Mouse (Mus musculus) midbrain, postnatal 0 days (tissue): ENCODE results near the gene Ermn. TPM values are rescaled to one million over a fixed set of nuclear protein-coding genes. Genes with fewer than 3 reads are reported as not detected.
A peak's percentile ranks its signal among the peaks of the same experiment; 100 is the strongest.

ENCODE experiments used
- ATAC-seq: fragments of 200-750 bp; cut with Nextera tagmentation; 2 replicates; pipeline ENCODE4 v1.8.0; 2017; ENCODE audit warnings: moderate number of reproducible peaks, mild to moderate bottlenecking, moderate TSS enrichment, moderate library complexity; ENCODE audit not compliant: low FRiP score
- DNase-seq: peaks from one replicate; pipeline ENCODE4 v3.0.0-alpha.2; 2015; ENCODE audit warnings: low spot score
- H3K27ac ChIP-seq: fragments of 300-500 bp; sonication (generic); 2 replicates; pipeline ENCODE4 v1.5.1; 2014; ENCODE audit warnings: low read depth, mild to moderate bottlenecking, low read length, mixed read lengths
- H3K27me3 ChIP-seq: fragments of 300-500 bp; sonication (generic); 2 replicates; pipeline ENCODE4 v1.6.1; 2014; ENCODE audit warnings: low read length, control low read depth, mixed read lengths; ENCODE audit not compliant: insufficient read depth
- H3K36me3 ChIP-seq: fragments of 300-500 bp; sonication (generic); 2 replicates; pipeline ENCODE4 v1.6.1; 2014; ENCODE audit warnings: low read length, control low read depth, mixed read lengths; ENCODE audit not compliant: insufficient read depth
- H3K4me1 ChIP-seq: fragments of 300-500 bp; sonication (generic); 2 replicates; pipeline ENCODE4 v1.6.1; 2014; ENCODE audit warnings: mild to moderate bottlenecking, control low read depth, antibody characterized with exemption, low read length, mixed read lengths; ENCODE audit not compliant: insufficient read depth
- H3K4me2 ChIP-seq: fragments of 300-500 bp; sonication (generic); 2 replicates; pipeline ENCODE4 v1.6.1; 2014; ENCODE audit warnings: low read depth, mild to moderate bottlenecking, low read length, mixed read lengths; ENCODE audit not compliant: poor library complexity, severe bottlenecking
- H3K4me3 ChIP-seq: fragments of 300-500 bp; sonication (generic); 2 replicates; pipeline ENCODE4 v1.5.1; 2014; ENCODE audit warnings: low read depth, mild to moderate bottlenecking, low read length, moderate library complexity
- H3K9ac ChIP-seq: fragments of 300-500 bp; sonication (generic); replicated peaks from 2 replicates; pipeline ENCODE4 v1.6.1; 2014; ENCODE audit warnings: mild to moderate bottlenecking, low read length, moderate library complexity, mixed read lengths; ENCODE audit not compliant: poor library complexity, severe bottlenecking
- H3K9me3 ChIP-seq: fragments of 300-500 bp; sonication (generic); 2 replicates; pipeline ENCODE4 v1.6.1; 2016; ENCODE audit warnings: low read length, control low read depth
- CTCF ChIP-seq: IDR thresholded peaks from 2 replicates; pipeline ENCODE4 v1.5.1; 2016; ENCODE audit warnings: antibody characterized with exemption, mild to moderate bottlenecking
- whole genome bisulfite sequencing: fragments of 180-500 bp; shearing (Covaris S2); extraction: QIAGEN DNeasy Blood & Tissue Kit; methylation state at CpG from one replicate; pipeline ENCODE4 v1.1.7; 2014; 5-methylcytosine and 5-hydroxymethylcytosine counted together
- polyA plus RNA-seq: library from polyadenylated mRNA; unstranded; fragments of >200 nt; fragmentation: Nextera tagmentation; extraction: Ambion mirVana; gene quantifications from 2 replicates; pipeline ENCODE4 v1.2.1, GENCODE M21; 2015
- total RNA-seq: library from RNA; depleted of rRNA; stranded (reverse); fragments of >200 nt; gene quantifications from 2 replicates; pipeline ENCODE4 v1.2.3, GENCODE M21; 2014

Gene Ermn
- total and polyA plus RNA-seq, 2 experiments from 2014 or later: 0.22 to 0.38 TPM

DNA sequence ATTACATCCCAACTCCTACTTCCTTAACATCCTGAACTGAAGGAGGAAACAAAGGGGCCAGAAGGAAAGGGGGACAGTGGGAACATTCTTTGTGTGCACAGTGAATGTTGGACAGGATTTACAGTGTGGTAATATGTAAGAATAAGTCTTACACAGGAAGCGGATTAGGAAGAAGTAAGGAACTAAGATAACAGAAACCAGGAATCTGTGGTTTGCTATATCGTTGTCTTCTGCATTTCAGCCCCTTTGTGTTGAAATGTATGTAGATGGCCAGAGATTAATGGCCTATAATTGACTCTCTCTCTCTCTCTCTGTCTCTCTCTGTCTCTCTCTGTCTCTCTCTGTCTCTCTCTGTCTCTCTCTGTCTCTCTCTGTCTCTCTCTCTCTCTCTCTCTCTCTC is 15.7 kb downstream of the Ermn start:
- H3K9me3 ChIP-seq: no peaks in the 10 kb centered on the region
- H3K4me1 ChIP-seq: no peaks in the 10 kb centered on the region
- WGBS: 84% methylated on average over 2 of the region's 2 CpGs
- ATAC-seq (no peak), DNase-seq (no peak)
- no peak overlapping the region for H3K4me3 ChIP-seq
- no peaks in the 10 kb centered on the region; the same call in 1 of the 2 replicates for H3K27me3 ChIP-seq
- H3K36me3 ChIP-seq: no peaks in the 10 kb centered on the region
- no peak overlapping the region for H3K27ac ChIP-seq
- no peak overlapping the region for H3K9ac ChIP-seq
- no peak for TF ChIP-seq CTCF
- H3K4me2 ChIP-seq: no peak overlapping the region

DNA sequence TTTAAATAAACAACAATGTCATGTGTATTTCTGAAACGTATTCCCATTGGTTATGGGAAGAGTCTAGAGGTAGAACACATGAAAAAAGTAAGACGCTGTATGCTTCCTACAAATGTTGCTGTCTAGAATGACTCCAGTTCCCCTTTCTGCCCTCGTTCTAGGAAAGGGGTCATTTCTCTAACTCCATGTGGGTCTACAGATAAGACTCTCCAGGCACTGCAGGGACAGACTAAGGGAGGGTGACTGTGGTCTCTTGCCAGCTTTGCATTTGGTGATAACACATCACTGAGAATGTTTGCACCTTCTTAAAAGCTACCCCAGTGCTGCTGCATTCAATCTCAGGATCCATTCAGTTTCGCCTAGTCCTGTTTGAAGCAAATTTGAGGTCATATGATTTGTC is 17.0 kb downstream of the Ermn start:
- Histone ChIP-seq H3K27ac (no peak overlapping the region), H3K27me3 (no peaks in the 10 kb centered on the region; the same call in 1 of the 2 replicates), H3K36me3 (no peaks in the 10 kb centered on the region), H3K4me2 (no peak overlapping the region), H3K9me3 (no peaks in the 10 kb centered on the region), H3K9ac (no peak overlapping the region), H3K4me1 (no peaks in the 10 kb centered on the region), H3K4me3 (no peak overlapping the region)
- no peak for TF ChIP-seq CTCF
- WGBS: 83% methylated on average over 4 of the region's 4 CpGs
- ATAC-seq (no peak), DNase-seq (no peak)

DNA sequence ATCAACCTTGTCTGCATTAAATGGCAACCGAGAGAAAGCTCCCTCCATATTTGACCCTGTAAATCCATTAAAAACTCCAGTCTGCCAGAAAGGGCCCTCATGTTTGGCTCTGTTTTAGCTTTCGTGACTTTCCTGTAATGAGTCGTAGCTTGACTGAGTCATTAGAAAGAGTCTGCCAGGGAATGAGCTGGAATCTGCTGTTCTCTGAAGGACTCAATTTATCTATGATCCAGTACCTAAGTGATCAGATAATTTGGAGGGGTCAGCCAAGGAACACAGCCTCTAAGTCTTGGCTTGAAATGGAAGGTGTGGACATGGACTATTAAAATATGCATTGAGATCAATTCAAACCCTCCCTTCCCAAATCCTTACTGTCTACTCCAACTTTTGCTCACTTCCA is 21.2 kb downstream of the Ermn start:
- no peak overlapping the region for H3K27ac ChIP-seq
- no peak overlapping the region for H3K4me2 ChIP-seq
- TF ChIP-seq CTCF: no peak
- no peak overlapping the region for H3K4me3 ChIP-seq
- H3K27me3 ChIP-seq: no peaks in the 10 kb centered on the region
- H3K4me1 ChIP-seq: no peaks in the 10 kb centered on the region
- no peaks in the 10 kb centered on the region for H3K9me3 ChIP-seq
- ATAC-seq: no peak
- 92% methylated on average over 3 of the region's 3 CpGs for WGBS
- H3K9ac ChIP-seq: no peak overlapping the region
- H3K36me3 ChIP-seq: no peaks in the 10 kb centered on the region
- DNase-seq: no peak

DNA sequence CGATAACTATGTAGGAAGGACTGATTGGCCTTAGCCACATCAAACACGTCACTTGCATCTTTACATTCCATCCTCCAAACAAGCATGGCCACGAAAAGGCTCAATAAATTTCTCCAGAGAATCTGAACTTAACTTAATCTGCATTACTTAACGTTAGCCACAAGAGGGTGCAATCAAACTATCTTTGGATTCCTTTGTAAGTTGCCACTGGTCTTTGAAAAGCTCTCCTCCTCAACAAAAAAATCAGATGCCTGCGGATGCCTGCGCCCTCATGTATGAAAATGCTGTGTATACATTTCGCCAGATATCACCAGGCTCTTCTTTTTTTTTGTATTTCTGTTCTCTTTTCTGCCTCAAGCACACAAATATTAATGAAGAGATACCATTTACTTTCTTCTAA is 23.3 kb downstream of the Ermn start:
- 27% methylated on average over 7 of the region's 7 CpGs for WGBS
- no peak for ATAC-seq
- Histone ChIP-seq H3K27ac (no peak overlapping the region), H3K4me3 (no peak overlapping the region), H3K9ac (no peak overlapping the region), H3K4me1 (no peaks in the 10 kb centered on the region), H3K4me2 (no peak overlapping the region), H3K9me3 (no peaks in the 10 kb centered on the region), H3K36me3 (no peaks in the 10 kb centered on the region), H3K27me3 (no peaks in the 10 kb centered on the region)
- DNase-seq: peak; percentile 90
- TF ChIP-seq CTCF: peak; percentile 84

- Histone ChIP-seq H3K27ac (no peak overlapping the region), H3K9me3 (no peaks in the 10 kb centered on the region), H3K9ac (no peak overlapping the region), H3K4me2 (no peak overlapping the region), H3K4me1 (no peaks in the 10 kb centered on the region), H3K36me3 (no peaks in the 10 kb centered on the region), H3K27me3 (no peaks in the 10 kb centered on the region), H3K4me3 (no peak overlapping the region)
- ATAC-seq: no peak
- no peak for TF ChIP-seq CTCF
- peak; percentile 4 for DNase-seq
- WGBS: 89% methylated on average over 5 of the region's 5 CpGs
These were observed 25.9 kb downstream of the Ermn start for GRCm38 (mm10) chr2:58026740-58027139.

DNA sequence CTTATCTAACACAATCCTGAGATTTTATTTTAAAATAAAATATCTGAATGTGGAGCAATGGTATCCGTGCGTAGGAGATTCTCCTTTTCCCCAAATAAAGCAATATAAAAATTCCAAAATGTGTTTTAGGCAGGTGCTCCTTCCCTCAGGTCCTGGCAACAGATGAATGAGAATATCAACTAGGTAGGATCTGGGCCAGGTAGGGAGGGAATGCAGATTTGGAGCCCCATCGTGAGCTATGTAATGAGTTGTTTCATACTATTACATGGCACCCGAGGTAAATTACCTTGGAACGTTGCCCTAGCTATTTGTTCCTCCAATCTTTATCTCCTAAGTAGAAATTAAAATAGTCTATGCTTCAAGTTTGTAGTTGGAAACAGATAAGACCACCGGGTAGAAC is 29.1 kb downstream of the Ermn start:
- ATAC-seq (no peak), DNase-seq (peak; percentile 8)
- H3K9ac ChIP-seq: no peak overlapping the region
- no peaks in the 10 kb centered on the region for H3K4me1 ChIP-seq
- 88% methylated on average over 6 of the region's 6 CpGs for WGBS
- no peaks in the 10 kb centered on the region for H3K9me3 ChIP-seq
- no peak overlapping the region for H3K27ac ChIP-seq
- TF ChIP-seq CTCF: no peak
- H3K4me3 ChIP-seq: no peak overlapping the region
- H3K27me3 ChIP-seq: no peaks in the 10 kb centered on the region
- no peaks in the 10 kb centered on the region for H3K36me3 ChIP-seq
- no peak overlapping the region for H3K4me2 ChIP-seq
